Mouse (Mus musculus) limb, embryonic 12.5 days (tissue): ENCODE measurements around the gene Calm4. TPM values are rescaled to one million over a fixed set of nuclear protein-coding genes. Genes with fewer than 3 reads are reported as not detected.
"Not testable (repeated sequence)": the region's sequence is repeated elsewhere in the genome, so short reads cannot be mapped to it uniquely, and the experiment has no call there.

Source experiments
- ATAC-seq: fragments of 200-750 bp; cut with Nextera tagmentation; 2 replicates; pipeline ENCODE4 v1.8.0; 2017; ENCODE audit warnings: low read depth, moderate TSS enrichment; ENCODE audit not compliant: insufficient number of reproducible peaks, insufficient read depth, low FRiP score, low TSS enrichment
- H3K27ac ChIP-seq: fragments of 300-500 bp; sonication (generic); 2 replicates; pipeline ENCODE4 v1.5.1; 2016; ENCODE audit warnings: mild to moderate bottlenecking, moderate library complexity
- H3K27me3 ChIP-seq: fragments of 300-500 bp; sonication (generic); 2 replicates; pipeline ENCODE4 v1.6.1; 2016; ENCODE audit warnings: mild to moderate bottlenecking, moderate library complexity
- H3K36me3 ChIP-seq: fragments of 300-500 bp; sonication (generic); 2 replicates; pipeline ENCODE4 v1.6.1; 2016; ENCODE audit warnings: mild to moderate bottlenecking, moderate library complexity
- H3K4me1 ChIP-seq: fragments of 300-500 bp; sonication (generic); replicated peaks from 2 replicates; pipeline ENCODE4 v1.6.1; 2016
- H3K4me2 ChIP-seq: fragments of 300-500 bp; sonication (generic); 2 replicates; pipeline ENCODE4 v1.6.1; 2016; ENCODE audit warnings: mild to moderate bottlenecking, moderate library complexity
- H3K4me3 ChIP-seq: fragments of 300-500 bp; sonication (generic); replicated peaks from 2 replicates; pipeline ENCODE4 v1.5.1; 2016; ENCODE audit warnings: mild to moderate bottlenecking
- H3K9ac ChIP-seq: fragments of 300-500 bp; sonication (generic); replicated peaks from 2 replicates; pipeline ENCODE4 v1.6.1; 2016; ENCODE audit warnings: mild to moderate bottlenecking, moderate library complexity
- H3K9me3 ChIP-seq: fragments of 300-500 bp; sonication (generic); 2 replicates; pipeline ENCODE4 v1.6.1; 2016; ENCODE audit warnings: mild to moderate bottlenecking, moderate library complexity
- WGBS: fragments of 180-500 bp; shearing (Covaris S2); methylation state at CpG from one replicate; pipeline ENCODE4 v1.1.7; 2016; 5-methylcytosine and 5-hydroxymethylcytosine counted together
- polyA plus RNA-seq: library from polyadenylated mRNA; unstranded; fragments of >200 nt; fragmentation: Nextera tagmentation; extraction: Ambion mirVana; gene quantifications from 2 replicates; pipeline ENCODE4 v1.2.1, GENCODE M21; 2016

Gene Calm4
- polyA plus RNA-seq, 1 experiment from 2014 or later = not detected

- H3K36me3 ChIP-seq = no peaks in the 10 kb centered on the region
- H3K4me1 ChIP-seq = no peaks in the 10 kb centered on the region
- no peak overlapping the region for H3K4me3 ChIP-seq
- no peak for ATAC-seq
- no peak overlapping the region for H3K27ac ChIP-seq
- H3K9ac ChIP-seq = no peak overlapping the region
- H3K27me3 ChIP-seq = no peaks in the 10 kb centered on the region
- no peak overlapping the region for H3K4me2 ChIP-seq
- no peaks in the 10 kb centered on the region for H3K9me3 ChIP-seq
- 92% methylated on average over 2 of the region's 2 CpGs for WGBS
Observed at GRCm38 (mm10) chr13:3818740-3819076, 18.8 kb upstream of the Calm4 start.

GRCm38 (mm10) chr13:3822105-3822504, 15.5 kb upstream of the Calm4 start:
- Histone ChIP-seq H3K4me2 (no peak overlapping the region), H3K9ac (no peak overlapping the region)
- 64% methylated on average over 4 of the region's 4 CpGs for WGBS

GRCm38 (mm10) chr13:3825726-3826125, 11.8 kb upstream of the Calm4 start:
- Histone ChIP-seq H3K4me1 (no peaks in the 10 kb centered on the region), H3K9ac (no peak overlapping the region), H3K4me3 (no peak overlapping the region), H3K27ac (no peak overlapping the region), H3K27me3 (no peaks in the 10 kb centered on the region), H3K4me2 (no peak overlapping the region), H3K9me3 (no peaks in the 10 kb centered on the region), H3K36me3 (no peaks in the 10 kb centered on the region)
- ATAC-seq = no peak

More at GRCm38 (mm10) chr13:3822105-3822504, 15.5 kb upstream of the Calm4 start:
- no peaks in the 10 kb centered on the region for H3K4me1 ChIP-seq
- H3K4me3 ChIP-seq = no peak overlapping the region
- no peak overlapping the region for H3K27ac ChIP-seq
- H3K9me3 ChIP-seq = no peaks in the 10 kb centered on the region
- H3K27me3 ChIP-seq = no peaks in the 10 kb centered on the region
- no peak for ATAC-seq
- no peaks in the 10 kb centered on the region for H3K36me3 ChIP-seq

GRCm38 (mm10) chr13:3831546-3831945, 6.0 kb upstream of the Calm4 start:
- Histone ChIP-seq H3K4me3 (no peak overlapping the region), H3K27me3 (no peaks in the 10 kb centered on the region), H3K27ac (no peak overlapping the region), H3K9ac (no peak overlapping the region), H3K4me2 (no peak overlapping the region), H3K36me3 (no peaks in the 10 kb centered on the region), H3K4me1 (no peaks in the 10 kb centered on the region), H3K9me3 (no peaks in the 10 kb centered on the region)
- no peak for ATAC-seq
- WGBS = 83% methylated on average over 5 of the region's 5 CpGs

GRCm38 (mm10) chr13:3831994-3832393, 5.6 kb upstream of the Calm4 start:
- no peaks in the 10 kb centered on the region for H3K27me3 ChIP-seq
- H3K36me3 ChIP-seq = no peaks in the 10 kb centered on the region
- H3K4me1 ChIP-seq = no peaks in the 10 kb centered on the region
- no peak overlapping the region for H3K4me3 ChIP-seq
- H3K27ac ChIP-seq = no peak overlapping the region
- no peak overlapping the region for H3K4me2 ChIP-seq
- no peaks in the 10 kb centered on the region for H3K9me3 ChIP-seq
- H3K9ac ChIP-seq = no peak overlapping the region
- 56% methylated on average over 1 of the region's 1 CpGs for WGBS
- no peak for ATAC-seq

GRCm38 (mm10) chr13:3832450-3832849, 5.1 kb upstream of the Calm4 start:
- no peaks in the 10 kb centered on the region for H3K9me3 ChIP-seq
- no peak overlapping the region for H3K4me3 ChIP-seq
- no peak overlapping the region for H3K27ac ChIP-seq
- no peak overlapping the region for H3K4me2 ChIP-seq
- H3K36me3 ChIP-seq = no peaks in the 10 kb centered on the region
- no peaks in the 10 kb centered on the region for H3K4me1 ChIP-seq
- H3K9ac ChIP-seq = no peak overlapping the region
- ATAC-seq = no peak
- WGBS = 59% methylated on average over 2 of the region's 2 CpGs
- no peaks in the 10 kb centered on the region for H3K27me3 ChIP-seq

- ATAC-seq, H3K27ac ChIP-seq, H3K4me2 ChIP-seq, H3K4me1 ChIP-seq, H3K4me3 ChIP-seq, H3K27me3 ChIP-seq, H3K9ac ChIP-seq, H3K9me3 ChIP-seq, H3K36me3 ChIP-seq: not testable (repeated sequence)
Observed at GRCm38 (mm10) chr13:3833644-3834043, 3.9 kb upstream of the Calm4 start.

GRCm38 (mm10) chr13:3840662-3841061, 3.1 kb downstream of the Calm4 start:
- not testable (repeated sequence) for H3K27ac ChIP-seq, H3K4me3 ChIP-seq, H3K36me3 ChIP-seq, ATAC-seq, H3K27me3 ChIP-seq, H3K4me2 ChIP-seq, H3K4me1 ChIP-seq, H3K9me3 ChIP-seq, H3K9ac ChIP-seq

- Histone ChIP-seq H3K27ac (no peak overlapping the region), H3K4me2 (no peak overlapping the region), H3K4me1 (no peaks in the 10 kb centered on the region), H3K27me3 (no peaks in the 10 kb centered on the region), H3K9me3 (no peaks in the 10 kb centered on the region), H3K9ac (no peak overlapping the region), H3K4me3 (no peak overlapping the region), H3K36me3 (no peaks in the 10 kb centered on the region)
- WGBS = 47% methylated on average over 1 of the region's 1 CpGs
- no peak for ATAC-seq
Observed at GRCm38 (mm10) chr13:3850330-3850729, 12.8 kb downstream of the Calm4 start.

- H3K27ac ChIP-seq, H3K4me3 ChIP-seq, H3K9ac ChIP-seq, H3K9me3 ChIP-seq, H3K4me2 ChIP-seq, H3K4me1 ChIP-seq, H3K27me3 ChIP-seq, ATAC-seq, H3K36me3 ChIP-seq: not testable (repeated sequence)
- 86% methylated on average over 3 of the region's 3 CpGs for WGBS
Observed at GRCm38 (mm10) chr13:3853648-3854333, 16.2 kb downstream of the Calm4 start, which contains the start of gene Calm5. TSS of gene Calm5 (plus strand) at chr13:3854173.

- H3K27me3 ChIP-seq = no peaks in the 10 kb centered on the region
- ATAC-seq = no peak
- H3K4me1 ChIP-seq = no peaks in the 10 kb centered on the region
- 94% methylated on average over 2 of the region's 2 CpGs for WGBS
- H3K9me3 ChIP-seq = no peaks in the 10 kb centered on the region
- no peak overlapping the region for H3K4me3 ChIP-seq
- no peak overlapping the region for H3K27ac ChIP-seq
- H3K4me2 ChIP-seq = no peak overlapping the region
- no peak overlapping the region for H3K9ac ChIP-seq
- no peaks in the 10 kb centered on the region for H3K36me3 ChIP-seq
Observed at GRCm38 (mm10) chr13:3854856-3855255, 17.3 kb downstream of the Calm4 start.

GRCm38 (mm10) chr13:3856252-3856651, 18.7 kb downstream of the Calm4 start:
- Histone ChIP-seq H3K27ac (no peak overlapping the region), H3K27me3 (no peaks in the 10 kb centered on the region), H3K9me3 (no peaks in the 10 kb centered on the region), H3K4me1 (no peaks in the 10 kb centered on the region), H3K4me2 (no peak overlapping the region), H3K9ac (no peak overlapping the region), H3K36me3 (no peaks in the 10 kb centered on the region), H3K4me3 (no peak overlapping the region)
- ATAC-seq = no peak
- WGBS = 79% methylated on average over 1 of the region's 1 CpGs
